Mouse (Mus musculus): ENCODE results near the gene Taar3. TPM values are rescaled to one million over a fixed set of nuclear protein-coding genes. Genes with fewer than 3 reads are reported as not detected.

Taar3 gene
- polyA plus RNA-seq, 1 experiment, result not detected

DNA sequence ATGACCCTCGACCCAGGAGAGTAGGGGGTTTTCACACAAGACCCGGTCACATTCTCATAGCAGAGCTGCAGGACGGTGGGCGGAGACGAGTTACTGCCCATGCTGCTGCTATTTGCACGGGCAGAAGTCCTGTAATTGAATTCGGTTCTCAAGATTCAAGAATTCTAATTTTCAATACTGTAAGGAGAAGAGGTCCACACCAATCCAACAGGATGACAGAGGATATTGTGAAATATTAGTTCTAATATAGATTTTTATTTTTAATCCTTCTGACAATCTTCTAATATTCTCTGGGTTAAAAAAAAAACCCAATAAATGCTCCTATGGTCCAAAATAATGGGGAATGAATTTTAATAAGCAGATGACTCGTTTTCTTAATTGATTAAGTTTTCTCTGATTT, 36.2 kb downstream of the Taar3 start, which contains the start of gene Taar6:
Gene Taar6 (minus strand): TSS at position 101 of the 400 bp plus-strand sequence.
- no peaks in the 10 kb centered on the region for H3K27me3 ChIP-seq (ENCODE audit: control insufficient read depth)
- TF ChIP-seq TAL1 (IDR thresholded peaks at IDR 0.05; ENCODE audit: low read length), result no peak
- no peak for TF ChIP-seq GATA1 (IDR thresholded peaks at IDR 0.05; ENCODE audit: low read length)
- H3K4me1 ChIP-seq (ENCODE audit: control insufficient read depth), result no peaks in the 10 kb centered on the region
- H3K4me3 ChIP-seq (replicated peaks), result no peak within 1 kb of the TSS
- H3K36me3 ChIP-seq (ENCODE audit: control insufficient read depth), result no peaks in the 10 kb centered on the region
- H3K9me3 ChIP-seq (ENCODE audit: control insufficient read depth, low read length), result no peaks in the 10 kb centered on the region

DNA sequence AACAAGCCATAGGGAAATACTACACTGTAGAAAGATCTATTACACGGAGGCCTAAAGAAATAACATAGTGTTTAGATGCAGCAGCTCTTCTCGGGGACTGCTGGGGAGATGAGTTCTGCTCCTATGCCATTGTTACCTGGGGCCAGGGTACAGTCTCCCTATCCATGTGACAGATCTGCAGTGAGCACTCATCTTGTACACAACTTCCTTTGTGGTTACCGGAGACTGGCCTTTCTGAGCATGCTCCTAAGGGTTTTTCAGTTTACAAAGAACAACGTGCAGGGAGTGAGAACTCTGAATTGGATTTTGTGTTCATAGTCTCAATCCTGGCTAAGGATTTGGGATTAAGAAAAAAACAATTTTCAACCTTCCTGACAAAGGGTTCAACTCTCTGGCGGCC, 37.1 kb downstream of the Taar3 start:
- no peaks in the 10 kb centered on the region for H3K4me1 ChIP-seq (ENCODE audit: control insufficient read depth)
- no peaks in the 10 kb centered on the region for H3K27me3 ChIP-seq (ENCODE audit: control insufficient read depth)
- no peaks in the 10 kb centered on the region for H3K9me3 ChIP-seq (ENCODE audit: control insufficient read depth, low read length)
- no peak for TF ChIP-seq GATA1 (IDR thresholded peaks at IDR 0.05; ENCODE audit: low read length)
- TF ChIP-seq TAL1 (IDR thresholded peaks at IDR 0.05; ENCODE audit: low read length), result no peak
- no peak overlapping the region for H3K4me3 ChIP-seq (replicated peaks)
- no peaks in the 10 kb centered on the region for H3K36me3 ChIP-seq (ENCODE audit: control insufficient read depth)

DNA sequence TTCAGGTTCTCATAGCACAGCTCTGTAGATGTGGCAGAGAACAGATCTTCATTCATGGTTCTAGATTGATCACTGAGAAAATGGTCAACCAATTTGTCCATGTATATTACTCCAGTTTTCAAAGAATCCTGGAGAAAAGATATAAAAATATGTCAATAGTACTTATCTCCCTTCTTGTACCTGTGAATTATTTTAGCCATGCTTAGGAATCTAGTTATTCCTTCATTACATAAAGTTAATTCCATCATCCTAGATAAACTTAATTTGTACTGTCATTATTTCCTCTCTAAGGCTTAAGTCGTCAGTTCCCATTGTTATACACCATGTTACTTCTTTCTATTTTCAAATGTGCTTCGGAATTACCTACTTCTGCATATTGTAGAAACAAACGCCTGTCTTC, 44.0 kb downstream of the Taar3 start, which contains the start of gene Taar7a:
Gene Taar7a (minus strand): TSS at position 101 of the 400 bp plus-strand sequence.
- H3K4me1 ChIP-seq (ENCODE audit: control insufficient read depth), result peaks cover under 1% of the 10 kb centered on the region; the same call in 1 of the 2 replicates
- H3K4me3 ChIP-seq (replicated peaks), result no peak within 1 kb of the TSS
- H3K27me3 ChIP-seq (ENCODE audit: control insufficient read depth), result no peaks in the 10 kb centered on the region
- no peaks in the 10 kb centered on the region for H3K9me3 ChIP-seq (ENCODE audit: control insufficient read depth, low read length)
- no peak for TF ChIP-seq GATA1 (IDR thresholded peaks at IDR 0.05; ENCODE audit: low read length)
- TF ChIP-seq TAL1 (IDR thresholded peaks at IDR 0.05; ENCODE audit: low read length), result no peak
- H3K36me3 ChIP-seq (ENCODE audit: control insufficient read depth), result no peaks in the 10 kb centered on the region

DNA sequence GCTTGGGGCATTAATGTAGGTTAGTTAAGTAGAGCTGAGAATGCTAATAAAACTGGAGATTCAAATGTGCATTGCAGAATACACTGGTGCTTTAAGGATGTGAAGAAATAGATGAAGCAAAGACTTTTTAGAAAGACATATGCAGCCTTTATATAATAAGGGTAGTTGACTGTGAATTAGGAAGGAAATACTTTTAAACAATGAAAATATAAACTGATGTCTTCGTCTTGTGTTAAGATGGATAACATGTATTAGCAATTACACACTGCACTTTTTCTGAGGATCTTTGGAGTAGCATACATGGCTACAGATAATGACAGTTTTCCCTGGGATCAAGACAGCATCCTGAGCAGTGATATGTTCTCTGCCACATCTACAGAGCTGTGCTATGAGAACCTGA, 50.3 kb downstream of the Taar3 start, which contains the start of gene Taar7b:
Gene Taar7b (plus strand): TSS at position 301 of the 400 bp plus-strand sequence.
- peaks cover 3% of the 10 kb centered on the region for H3K4me1 ChIP-seq (ENCODE audit: control insufficient read depth)
- H3K9me3 ChIP-seq (ENCODE audit: control insufficient read depth, low read length), result no peaks in the 10 kb centered on the region
- no peak within 1 kb of the TSS for H3K4me3 ChIP-seq (replicated peaks)
- TF ChIP-seq GATA1 (IDR thresholded peaks at IDR 0.05; ENCODE audit: low read length) (no peak), TAL1 (IDR thresholded peaks at IDR 0.05; ENCODE audit: low read length) (no peak)
- no peaks in the 10 kb centered on the region for H3K27me3 ChIP-seq (ENCODE audit: control insufficient read depth)
- no peaks in the 10 kb centered on the region for H3K36me3 ChIP-seq (ENCODE audit: control insufficient read depth)

Other genes with a start within 250 kb of the Taar3 start
- gene Rps12, start 162.3 kb upstream of the Taar3 start, polyA plus RNA-seq (2012), result 115 and 164 TPM in 2 replicates
- gene Slc18b1, start 152.6 kb upstream of the Taar3 start, polyA plus RNA-seq (2012), result 0.02 and 0.03 TPM in 2 replicates
- gene Vnn3, start 98.1 kb upstream of the Taar3 start, polyA plus RNA-seq (2012), result not detected in 2 replicates
- gene Vnn1, start 54.9 kb upstream of the Taar3 start, polyA plus RNA-seq (2012), result not detected in 2 replicates
- gene Taar1, start 29.2 kb upstream of the Taar3 start, polyA plus RNA-seq (2012), result not detected in 2 replicates
- gene Taar2, start 11.0 kb upstream of the Taar3 start, polyA plus RNA-seq (2012), result not detected in 2 replicates
- gene Taar4, start 10.9 kb downstream of the Taar3 start, polyA plus RNA-seq (2012), result not detected in 2 replicates
- 0.03 TPM in 1 of 2 replicates, not detected in the other for gene Taar5, start 21.1 kb downstream of the Taar3 start, polyA plus RNA-seq (2012)
- gene Taar6, start 36.1 kb downstream of the Taar3 start, polyA plus RNA-seq (2012), result not detected in 2 replicates
- gene Taar7a, start 43.9 kb downstream of the Taar3 start, polyA plus RNA-seq (2012), result not detected in 2 replicates
- not detected in 2 replicates for gene Taar7b, start 50.4 kb downstream of the Taar3 start, polyA plus RNA-seq (2012)
- gene Taar7d, start 77.7 kb downstream of the Taar3 start, polyA plus RNA-seq (2012), result not detected in 2 replicates
- gene Taar7e, start 88.1 kb downstream of the Taar3 start, polyA plus RNA-seq (2012), result not detected in 2 replicates
- gene Taar7f, start 100.0 kb downstream of the Taar3 start, polyA plus RNA-seq (2012), result not detected in 2 replicates
- gene Taar8a, start 126.9 kb downstream of the Taar3 start, polyA plus RNA-seq (2012), result not detected in 2 replicates
- not detected in 2 replicates for gene Taar8b, start 142.7 kb downstream of the Taar3 start, polyA plus RNA-seq (2012)
- not detected in 2 replicates for gene Taar8c, start 152.4 kb downstream of the Taar3 start, polyA plus RNA-seq (2012)
- gene Taar9, start 160.0 kb downstream of the Taar3 start, polyA plus RNA-seq (2012), result not detected in 2 replicates
- 2.2 and 2.7 TPM in 2 replicates for gene Stx7, start 199.7 kb downstream of the Taar3 start, polyA plus RNA-seq (2012)